Mouse (Mus musculus) kidney, postnatal 0 days (tissue): ENCODE data around the gene Plekhg5. TPM values are rescaled to one million over a fixed set of nuclear protein-coding genes. Genes with fewer than 3 reads are reported as not detected.
A peak's percentile ranks its signal among the peaks of the same experiment; 100 is the strongest.

Experiments
- ATAC-seq: fragments of 200-750 bp; cut with Nextera tagmentation; replicated peaks from 2 replicates; pipeline ENCODE4 v1.8.0; 2017; ENCODE audit warnings: low read depth, moderate number of reproducible peaks, moderate TSS enrichment, moderate library complexity; ENCODE audit not compliant: low FRiP score
- DNase-seq: peaks from one replicate; pipeline ENCODE4 v3.0.0-alpha.2; 2016; ENCODE audit warnings: low spot score
- H3K27ac ChIP-seq: fragments of 300-500 bp; sonication (generic); 2 replicates; pipeline ENCODE4 v1.5.1; 2014; ENCODE audit warnings: mild to moderate bottlenecking
- H3K27me3 ChIP-seq: fragments of 300-500 bp; sonication (generic); 2 replicates; pipeline ENCODE4 v1.6.1; 2014; ENCODE audit warnings: low read length, mixed read lengths; ENCODE audit not compliant: insufficient read depth
- H3K36me3 ChIP-seq: fragments of 300-500 bp; sonication (generic); 2 replicates; pipeline ENCODE4 v1.6.1; 2014; ENCODE audit warnings: low read length, mixed read lengths; ENCODE audit not compliant: insufficient read depth
- H3K4me1 ChIP-seq: fragments of 300-500 bp; sonication (generic); replicated peaks from 2 replicates; pipeline ENCODE4 v1.6.1; 2014; ENCODE audit warnings: antibody characterized with exemption, low read length, mixed read lengths; ENCODE audit not compliant: insufficient read depth
- H3K4me2 ChIP-seq: fragments of 300-500 bp; sonication (generic); 2 replicates; pipeline ENCODE4 v1.6.1; 2014; ENCODE audit warnings: mild to moderate bottlenecking, low read length, moderate library complexity, mixed read lengths
- H3K4me3 ChIP-seq: fragments of 300-500 bp; sonication (generic); replicated peaks from 2 replicates; pipeline ENCODE4 v1.5.1; 2014; ENCODE audit warnings: low read depth, low read length
- H3K9ac ChIP-seq: fragments of 300-500 bp; sonication (generic); 2 replicates; pipeline ENCODE4 v1.6.1; 2014; ENCODE audit warnings: low read depth, low read length
- H3K9me3 ChIP-seq: fragments of 300-500 bp; sonication (generic); replicated peaks from 2 replicates; pipeline ENCODE4 v1.6.1; 2016; ENCODE audit warnings: low read length, inconsistent platforms, mixed read lengths
- CTCF ChIP-seq: IDR thresholded peaks from 2 replicates; pipeline ENCODE4 v1.5.1; 2016; ENCODE audit warnings: antibody characterized with exemption, low read depth, mild to moderate bottlenecking, moderate library complexity
- WGBS: fragments of 180-500 bp; shearing (Covaris S2); extraction: QIAGEN DNeasy Blood & Tissue Kit; methylation state at CpG from one replicate; pipeline ENCODE4 v1.1.7; 2014; 5-methylcytosine and 5-hydroxymethylcytosine counted together
- polyA plus RNA-seq: library from polyadenylated mRNA; unstranded; fragments of >200 nt; fragmentation: Nextera tagmentation; extraction: Ambion mirVana; gene quantifications from 2 replicates; pipeline ENCODE4 v1.2.1, GENCODE M21; 2015

Plekhg5 gene
- polyA plus RNA-seq, 1 experiment from 2014 or later = 18.3 TPM

DNA sequence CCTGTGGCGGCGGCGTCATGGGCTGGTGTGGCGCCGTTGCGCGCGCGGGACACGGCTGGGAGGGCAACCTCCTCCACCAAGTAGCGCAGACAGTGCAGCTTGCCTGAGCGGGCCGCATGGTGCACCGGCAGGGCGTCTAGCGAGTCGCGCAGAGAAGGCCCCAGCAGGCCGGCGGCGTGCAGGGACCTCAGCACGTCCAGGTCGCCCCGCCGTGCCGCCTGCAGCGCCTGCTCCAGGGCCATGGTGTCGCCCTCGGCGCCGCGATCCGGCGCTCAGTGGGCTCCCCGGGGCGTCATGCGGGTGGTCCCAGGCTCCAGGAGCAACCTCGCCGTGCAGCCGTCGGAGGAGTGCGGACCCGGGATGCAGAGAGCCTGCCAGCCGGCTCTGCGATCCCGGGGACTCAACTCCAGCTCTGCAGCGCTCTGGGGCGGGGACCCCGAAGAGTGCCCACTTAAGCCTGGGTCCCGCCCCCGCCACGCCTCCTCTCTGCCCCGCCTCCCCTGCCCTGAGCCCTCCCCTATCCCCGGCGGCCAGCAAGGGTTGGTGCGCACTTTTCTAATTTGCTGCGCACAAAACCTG, 79.8 kb downstream of the Plekhg5 start, which contains the start of gene Espn:
TSS of gene Espn (minus strand) at position 406 of the 579 bp plus-strand sequence.
- Histone ChIP-seq H3K36me3 (no peaks in the 10 kb centered on the region), H3K9me3 (no peaks in the 10 kb centered on the region), H3K4me3 (peak within 1 kb of the TSS; percentile 39), H3K4me2 (peak within 1 kb of the TSS; percentile 73), H3K9ac (peak within 1 kb of the TSS; percentile 48), H3K27me3 (peaks cover 7% of the 10 kb centered on the region; the same call in 1 of the 2 replicates), H3K4me1 (peaks cover 8% of the 10 kb centered on the region; the same call in 1 of the 2 replicates), H3K27ac (no peak within 1 kb of the TSS)
- no peak for TF ChIP-seq CTCF
- under 1% methylated on average over 51 of the region's 57 CpGs for WGBS
- ATAC-seq (peak; percentile 78), DNase-seq (peak; percentile 74)

DNA sequence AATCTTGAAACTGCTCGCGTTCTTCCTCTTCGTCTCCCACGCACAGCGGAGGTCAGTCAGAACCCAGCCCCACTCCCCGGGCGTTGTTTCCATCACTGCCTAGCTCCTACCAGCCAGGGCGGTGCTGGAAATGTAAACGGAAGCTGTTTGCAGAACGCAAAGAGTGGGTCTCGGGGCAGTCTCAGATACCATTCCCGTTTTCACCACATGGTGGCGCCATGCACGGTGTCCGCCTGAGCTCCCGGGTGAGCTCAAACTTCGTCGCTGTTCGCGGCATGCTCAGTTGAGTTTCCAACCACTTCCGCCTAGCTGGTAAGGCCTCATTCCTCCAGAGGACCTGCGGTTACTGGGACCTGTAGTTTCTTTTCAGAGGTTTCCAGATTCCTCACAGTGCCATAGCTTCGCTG, 81.5 kb downstream of the Plekhg5 start:
- 1% methylated on average over 23 of the region's 23 CpGs for WGBS
- no peak overlapping the region for H3K9ac ChIP-seq
- no peak overlapping the region for H3K4me3 ChIP-seq

DNA sequence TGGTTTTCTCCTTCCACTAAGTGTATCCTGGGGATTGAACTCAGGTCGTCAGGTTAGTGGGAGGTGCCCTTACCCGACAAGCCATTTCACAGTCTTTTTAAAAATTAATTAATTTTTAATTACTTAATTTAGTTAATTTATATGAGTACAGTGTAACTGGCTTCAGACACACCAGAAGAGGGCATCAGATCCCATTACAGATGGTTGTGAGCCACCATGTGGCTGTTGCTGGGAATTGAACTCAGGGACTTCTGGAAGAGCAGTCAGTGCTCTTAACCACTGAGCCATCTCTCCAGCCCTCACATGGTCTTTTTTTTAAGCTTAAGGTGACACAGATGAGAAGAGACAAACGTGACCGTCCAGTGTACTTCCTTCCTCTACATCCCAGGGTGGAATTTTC, 82.7 kb downstream of the Plekhg5 start:
- ATAC-seq (no peak), DNase-seq (no peak)
- Histone ChIP-seq H3K4me2 (no peak overlapping the region), H3K4me1 (peaks cover 18% of the 10 kb centered on the region), H3K9ac (no peak overlapping the region), H3K27ac (no peak overlapping the region), H3K4me3 (no peak overlapping the region), H3K36me3 (no peaks in the 10 kb centered on the region), H3K27me3 (peaks cover 35% of the 10 kb centered on the region), H3K9me3 (no peaks in the 10 kb centered on the region)
- TF ChIP-seq CTCF = peak; percentile 39; the same call in 1 of the 2 replicates
- 57% methylated on average over 4 of the region's 4 CpGs for WGBS

More for the DNA sequence above, 81.5 kb downstream of the Plekhg5 start:
- Histone ChIP-seq H3K9me3 (no peaks in the 10 kb centered on the region), H3K27ac (no peak overlapping the region), H3K4me2 (peak overlapping the region; percentile 51), H3K27me3 (peaks cover 24% of the 10 kb centered on the region), H3K36me3 (no peaks in the 10 kb centered on the region), H3K4me1 (peaks cover 14% of the 10 kb centered on the region; the same call in 1 of the 2 replicates)
- peak; percentile 89 for TF ChIP-seq CTCF
- DNase-seq (peak; percentile 87), ATAC-seq (peak; percentile 34)

DNA sequence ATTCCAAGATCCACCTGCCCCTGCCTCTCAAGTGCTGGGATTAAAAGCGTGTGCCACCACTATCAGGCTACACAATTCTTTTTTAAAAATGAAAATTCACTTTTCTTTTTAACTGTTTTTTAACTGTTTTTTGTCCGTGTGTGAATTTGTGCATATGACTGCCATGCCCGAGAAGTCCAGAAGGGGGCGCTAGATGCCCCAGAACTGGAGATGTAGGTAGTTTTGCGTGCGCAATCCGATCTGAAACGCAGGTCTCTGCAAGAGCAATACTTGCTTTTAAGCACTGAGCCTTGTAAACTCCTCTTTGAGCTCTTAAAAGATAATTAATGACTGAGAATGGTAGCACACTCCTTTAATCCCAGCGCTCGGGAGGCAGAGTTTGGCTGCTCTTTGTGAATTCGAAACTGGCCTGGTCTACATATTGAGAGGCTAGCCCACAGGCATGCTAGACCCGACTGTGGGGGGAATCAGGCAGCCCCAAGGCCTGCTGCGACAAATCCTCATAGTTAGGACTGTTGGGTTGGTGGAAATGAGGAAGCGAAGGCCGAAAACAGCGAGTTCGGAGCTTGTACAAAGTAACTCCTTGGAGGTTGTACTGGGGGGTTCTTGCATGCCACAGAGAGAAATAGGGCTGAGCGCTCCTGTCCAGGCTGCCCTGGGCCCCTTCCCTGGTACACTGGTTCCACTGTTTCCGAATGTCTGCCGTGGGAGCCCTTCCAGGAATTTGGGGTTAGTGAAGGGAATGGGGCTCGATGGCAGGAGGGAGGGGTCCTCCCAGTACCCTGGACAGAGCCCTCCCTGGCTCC, 85.7 kb downstream of the Plekhg5 start:
- peak; percentile 72 for TF ChIP-seq CTCF
- 12% methylated on average over 21 of the region's 21 CpGs for WGBS
- Histone ChIP-seq H3K4me3 (peak overlapping the region; percentile 20; the same call in 1 of the 2 replicates), H3K27me3 (peaks cover 43% of the 10 kb centered on the region), H3K9me3 (no peaks in the 10 kb centered on the region), H3K4me2 (peak overlapping the region; percentile 46), H3K36me3 (no peaks in the 10 kb centered on the region), H3K4me1 (peaks cover 14% of the 10 kb centered on the region), H3K27ac (no peak overlapping the region), H3K9ac (no peak overlapping the region; the same call in 1 of the 2 replicates)
- DNase-seq (peak; percentile 33), ATAC-seq (no peak)

DNA sequence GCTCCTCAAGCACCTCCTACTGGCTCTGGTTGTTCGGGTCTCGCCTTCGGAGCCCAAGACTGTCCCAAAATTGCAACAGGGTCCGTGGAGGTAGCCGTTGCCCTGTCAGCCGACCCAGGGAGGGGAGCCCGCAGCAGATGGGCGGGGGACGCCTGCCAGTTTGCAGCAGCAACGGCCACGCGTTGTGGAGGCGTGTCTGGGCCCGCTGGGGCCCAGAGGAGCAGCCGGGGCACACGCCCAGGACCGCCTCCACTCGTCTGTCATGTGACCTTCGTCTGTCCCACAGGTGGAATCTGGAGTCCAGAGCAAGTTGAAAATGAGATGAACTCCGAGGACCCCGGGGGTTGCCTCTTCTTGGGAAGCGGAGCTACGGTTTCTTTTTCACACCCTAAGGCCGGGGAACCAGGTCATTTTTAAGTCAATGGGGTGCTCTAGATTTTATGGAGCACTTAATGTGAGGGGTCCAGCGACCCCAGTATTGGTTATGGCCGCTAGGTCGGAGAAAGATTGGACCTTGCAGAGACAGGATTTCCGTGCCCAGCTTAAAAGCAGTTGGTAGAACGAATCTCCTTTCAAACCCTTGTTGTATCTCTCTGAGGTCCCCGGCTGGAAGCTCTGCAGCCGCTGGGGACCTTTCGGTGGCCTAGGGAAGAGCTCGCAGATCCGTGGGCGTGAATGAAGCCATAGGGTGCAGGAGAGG, 86.4 kb downstream of the Plekhg5 start, which contains the start of gene Hes2:
TSS of gene Hes2 (plus strand) at position 283 of the 700 bp plus-strand sequence.
- no peak for TF ChIP-seq CTCF
- Histone ChIP-seq H3K27me3 (peaks cover 43% of the 10 kb centered on the region), H3K4me1 (peaks cover 14% of the 10 kb centered on the region), H3K4me2 (peak within 1 kb of the TSS; percentile 46), H3K36me3 (no peaks in the 10 kb centered on the region), H3K9me3 (no peaks in the 10 kb centered on the region), H3K27ac (no peak within 1 kb of the TSS), H3K9ac (peak within 1 kb of the TSS; percentile 42; the same call in 1 of the 2 replicates), H3K4me3 (peak within 1 kb of the TSS; percentile 20; the same call in 1 of the 2 replicates)
- no peak for ATAC-seq
- 2% methylated on average over 35 of the region's 35 CpGs for WGBS
- no peak for DNase-seq

DNA sequence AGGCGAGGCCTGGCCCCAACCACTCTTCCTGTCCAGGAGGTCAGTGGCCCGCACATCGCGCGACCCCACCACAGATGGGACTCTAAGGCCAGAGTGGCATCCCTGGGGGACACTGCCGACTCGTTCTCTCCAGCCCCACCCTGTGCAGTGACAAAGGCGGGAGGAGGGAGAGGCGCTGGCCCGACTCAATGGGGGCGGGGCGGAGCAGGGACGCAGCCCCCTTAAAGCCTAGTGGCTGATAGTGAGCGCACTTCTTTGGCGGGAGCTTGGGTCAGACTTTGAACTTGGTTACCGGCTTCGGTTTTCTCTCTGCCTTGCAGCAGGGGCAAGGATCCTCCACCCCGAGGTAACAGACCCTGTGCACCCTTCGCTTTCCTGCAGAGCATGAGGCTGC, 87.0 kb downstream of the Plekhg5 start:
- no peaks in the 10 kb centered on the region for H3K36me3 ChIP-seq
- DNase-seq = no peak
- no peak overlapping the region for H3K9ac ChIP-seq
- H3K4me3 ChIP-seq = peak overlapping the region; percentile 13; the same call in 1 of the 2 replicates
- peaks cover 43% of the 10 kb centered on the region for H3K27me3 ChIP-seq
- peaks cover 11% of the 10 kb centered on the region for H3K4me1 ChIP-seq
- ATAC-seq = no peak
- no peaks in the 10 kb centered on the region for H3K9me3 ChIP-seq
- no peak overlapping the region for H3K27ac ChIP-seq
- peak overlapping the region; percentile 46 for H3K4me2 ChIP-seq
- WGBS = 2% methylated on average over 19 of the region's 19 CpGs
- no peak for TF ChIP-seq CTCF
